8 mouse cellular contexts compared by ENCODE assay signal in genomic region chr1:57333550-57334213, GRCm38 (mm10). TPM values are rescaled to one million over a fixed set of nuclear protein-coding genes. Genes with fewer than 3 reads are reported as not detected.
DNase-seq lines count a peak whose midpoint lies in the region; ATAC-seq lines count a peak whose summit lies in the region.

No protein-coding gene starts in this region.

- no peak overlapping the region for H3K27ac ChIP-seq in kidney, embryonic 14.5 days (ENCODE audit: low read depth, low read length)
- peak overlapping the region; percentile 46; the same call in 1 of the 2 replicates for H3K27ac ChIP-seq in forebrain, embryonic 15.5 days (replicated peaks)

- intact Hi-C loops in left cerebral cortex, postnatal 25 days (cut with DNase I), result no loop called here

- no peak overlapping the region for H3K4me3 ChIP-seq in kidney, embryonic 14.5 days (ENCODE audit: low read length)
- no peak overlapping the region for H3K4me3 ChIP-seq in forebrain, embryonic 15.5 days

- no peak overlapping the region for H3K4me2 ChIP-seq in kidney, embryonic 14.5 days (replicated peaks; ENCODE audit: low read depth, low read length)
- H3K4me2 ChIP-seq in forebrain, embryonic 15.5 days (replicated peaks), result no peak overlapping the region

- no peaks in the 10 kb centered on the region for H3K36me3 ChIP-seq in kidney, embryonic 14.5 days (ENCODE audit: control insufficient read depth, insufficient read depth, low read length)
- no peaks in the 10 kb centered on the region for H3K36me3 ChIP-seq in forebrain, embryonic 15.5 days

- no peaks in the 10 kb centered on the region; the same call in 1 of the 2 replicates for H3K9me3 ChIP-seq in kidney, embryonic 14.5 days (ENCODE audit: control insufficient read depth, low read length)
- H3K9me3 ChIP-seq in forebrain, embryonic 15.5 days, result no peaks in the 10 kb centered on the region

- no peak for ATAC-seq in kidney, embryonic 14.5 days (ENCODE audit: low FRiP score, low TSS enrichment)
- no peak for ATAC-seq in forebrain, embryonic 15.5 days (replicated peaks)
- ATAC-seq in monocyte, adult 5-6 weeks (replicated peaks; ENCODE audit: insufficient number of reproducible peaks, low FRiP score, low TSS enrichment, poor library complexity, severe bottlenecking), result no peak
- no peak for ATAC-seq in megakaryocyte-erythroid progenitor cell, adult 5-6 weeks (replicated peaks; ENCODE audit: low FRiP score, low TSS enrichment, poor library complexity, severe bottlenecking)

- H3K27me3 ChIP-seq in kidney, embryonic 14.5 days (ENCODE audit: control insufficient read depth, insufficient read depth, low read length), result no peaks in the 10 kb centered on the region
- no peaks in the 10 kb centered on the region for H3K27me3 ChIP-seq in forebrain, embryonic 15.5 days

- peak; percentile 4 for DNase-seq in kidney, adult 18-20 months
- DNase-seq in R1 (ENCODE audit: low read depth, low spot score), result peak; percentile 63
- DNase-seq in heart, postnatal 4 days, result peak; percentile 49
- no peak for DNase-seq in left cerebral cortex, postnatal 25 days (ENCODE audit: low spot score in 2 of 2)

- H3K4me1 ChIP-seq in kidney, embryonic 14.5 days (ENCODE audit: control insufficient read depth, insufficient read depth, low read length), result no peaks in the 10 kb centered on the region
- peaks cover 32% of the 10 kb centered on the region for H3K4me1 ChIP-seq in forebrain, embryonic 15.5 days

- no peak overlapping the region for H3K9ac ChIP-seq in kidney, embryonic 14.5 days (ENCODE audit: low read depth, low read length)
- H3K9ac ChIP-seq in forebrain, embryonic 15.5 days (replicated peaks), result no peak overlapping the region

- 51% methylated on average over 11 of the region's 11 CpGs for WGBS in kidney, embryonic 14.5 days
- WGBS in forebrain, embryonic 15.5 days, result 14% methylated on average over 11 of the region's 11 CpGs

RNA-seq across cellular contexts. Expression of gene 1700066M21Rik, which starts 43.7 kb away (rescaled TPM):
- polyA plus RNA-seq in kidney, embryonic 14.5 days (2014; fragmentation: Nextera tagmentation; extraction: Ambion mirVana), result 10.9 and 12.8 TPM in 2 replicates
- 34.1 and 35.4 TPM in 2 replicates for polyA plus RNA-seq in forebrain, embryonic 15.5 days (2015; fragmentation: Nextera tagmentation; extraction: Ambion mirVana)
- 1 to 10 TPM; 4.1 to 5.8 TPM for total RNA-seq in heart, postnatal 4 days (2021)
- 14.6 to 27.8 TPM (median 20.0 TPM) in 3 replicates for total RNA-seq in monocyte, adult 5-6 weeks (2017)
- 10 to 100 TPM; 21.6 to 24.6 TPM for total RNA-seq in left cerebral cortex, postnatal 25 days (2021)
- 5.1 and 11.6 TPM in 2 replicates for total RNA-seq in megakaryocyte-erythroid progenitor cell, adult 5-6 weeks (2014; fragmentation: Nextera tagmentation)
- total RNA-seq in megakaryocyte-erythroid progenitor cell, adult 5-6 weeks (2017), result 10.4 and 12.0 TPM in 2 replicates

Comparison
In these comparisons a context has a peak if more than half of its experiments do, and no peak if none do; other contexts are left out.
1. DNase-seq: peak in kidney, adult 18-20 months (single experiment), R1 (single experiment) and heart, postnatal 4 days (single experiment); none in left cerebral cortex, postnatal 25 days (0 of 2).